22 mouse cellular contexts compared by ENCODE assay signal in the genomic region with DNA sequence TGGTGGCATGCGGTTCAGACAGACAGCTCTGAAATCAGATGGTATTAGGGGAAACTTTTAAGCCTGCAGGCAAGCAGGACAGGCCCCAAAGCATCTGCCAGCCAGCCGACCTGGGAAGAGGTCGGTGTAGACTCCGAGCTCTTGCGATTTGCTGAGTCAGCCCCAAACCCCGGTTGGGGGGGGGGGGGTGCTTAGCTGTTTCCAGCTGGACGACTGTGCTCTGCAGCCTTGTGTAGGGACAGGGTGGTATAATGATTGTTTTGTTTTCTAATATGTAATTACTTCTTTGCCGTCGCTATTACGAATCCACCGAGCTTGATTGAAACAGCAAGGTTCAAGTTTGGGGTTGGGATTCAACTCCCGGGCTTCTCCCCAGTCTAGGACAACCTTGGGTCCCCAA. TPM values are rescaled to one million over a fixed set of nuclear protein-coding genes. Genes with fewer than 3 reads are reported as not detected.
A peak's percentile ranks its signal among the peaks of the same experiment; 100 is the strongest.
DNase-seq lines count a peak whose midpoint lies in the region; ATAC-seq lines count a peak whose summit lies in the region.
"Had no signal": no experiment of that assay in that cellular context is flagged by ENCODE, and none has a peak within 500 bp of the region (broad histone marks: within the 10 kb centered on the region; RNA-seq: fewer than 3 reads in every experiment).

No protein-coding gene starts in this region.

- no peak overlapping the region for H3K4me2 ChIP-seq in limb, embryonic 11.5 days (ENCODE audit: low read depth, severe bottlenecking)
- no peak overlapping the region for H3K4me2 ChIP-seq in neural tube, embryonic 15.5 days
- H3K4me2 ChIP-seq: forebrain, embryonic 13.5 days; heart, embryonic 12.5 days; hindbrain, embryonic 13.5 days had no signal

- H3K27me3 ChIP-seq in limb, embryonic 11.5 days (ENCODE audit: control insufficient read depth, insufficient read depth, low read length) = peaks cover 45% of the 10 kb centered on the region
- peaks cover 77% of the 10 kb centered on the region for H3K27me3 ChIP-seq in limb, embryonic 10.5 days (ENCODE audit: low read depth, poor library complexity, severe bottlenecking)
- H3K27me3 ChIP-seq in neural tube, embryonic 15.5 days (replicated peaks) = peaks cover 56% of the 10 kb centered on the region

- peaks cover 17% of the 10 kb centered on the region for H3K4me1 ChIP-seq in limb, embryonic 11.5 days (ENCODE audit: control insufficient read depth, insufficient read depth, low read length)
- peaks cover 73% of the 10 kb centered on the region for H3K4me1 ChIP-seq in limb, embryonic 10.5 days
- peaks cover 27% of the 10 kb centered on the region for H3K4me1 ChIP-seq in neural tube, embryonic 15.5 days

- no peaks in the 10 kb centered on the region for H3K36me3 ChIP-seq in limb, embryonic 11.5 days (ENCODE audit: control insufficient read depth, insufficient read depth, low read length)
- H3K36me3 ChIP-seq in limb, embryonic 10.5 days = no peaks in the 10 kb centered on the region
- H3K36me3 ChIP-seq in neural tube, embryonic 15.5 days = no peaks in the 10 kb centered on the region
- H3K36me3 ChIP-seq: heart, embryonic 12.5 days; hindbrain, embryonic 13.5 days had no signal

- peak; percentile 33 for DNase-seq in embryo, embryonic 9.5 days (ENCODE audit: extremely low spot score)
- no peak for DNase-seq in embryo, embryonic 10 days (ENCODE audit: low spot score)
- DNase-seq in limb, embryonic 11.5 days (ENCODE audit: low spot score) = peak; percentile 41
- DNase-seq in limb, embryonic 10.5 days (ENCODE audit: low spot score) = no peak
- DNase-seq in neural tube, embryonic 10.5 days (ENCODE audit: extremely low spot score, low spot score) = peak; percentile 24
- DNase-seq in urinary bladder, postnatal 36 days (ENCODE audit: low spot score in 2 of 2) = no peak
- DNase-seq: adrenal gland, postnatal 14 days; B cell, adult 2 months; cerebellum, adult 18-20 months; cerebellum, adult 9-11 months; cerebellum, postnatal 36 days; embryo, embryonic 11 days; forebrain, postnatal 0 days; gastrocnemius, postnatal 14 days; heart, adult 2 months; heart, postnatal 36 days had no signal

- ATAC-seq in limb, embryonic 11.5 days (ENCODE audit: insufficient number of reproducible peaks, low FRiP score, low TSS enrichment, low read depth) = no peak
- ATAC-seq in neural tube, embryonic 15.5 days (ENCODE audit: low FRiP score) = no peak
- ATAC-seq: activated CD4-positive, CD25-positive, alpha-beta regulatory T cell, adult 4 months; CD4-positive, CD25-positive, alpha-beta regulatory T cell, adult 4 months; forebrain, embryonic 13.5 days; forebrain, postnatal 0 days had no signal

- no peak overlapping the region for H3K27ac ChIP-seq in limb, embryonic 11.5 days (replicated peaks; ENCODE audit: low read depth, low read length)
- no peak overlapping the region for H3K27ac ChIP-seq in limb, embryonic 10.5 days
- no peak overlapping the region for H3K27ac ChIP-seq in neural tube, embryonic 15.5 days (replicated peaks)
- H3K27ac ChIP-seq: forebrain, embryonic 13.5 days; heart, adult 2 months; hindbrain, embryonic 13.5 days had no signal

- 5% methylated on average over 12 of the region's 12 CpGs for WGBS in limb, embryonic 11.5 days
- WGBS in limb, embryonic 10.5 days = 4% methylated on average over 12 of the region's 12 CpGs
- WGBS in neural tube, embryonic 15.5 days = 5% methylated on average over 12 of the region's 12 CpGs

- no peak overlapping the region for H3K4me3 ChIP-seq in limb, embryonic 11.5 days (ENCODE audit: low read depth, low read length)
- no peak overlapping the region for H3K4me3 ChIP-seq in limb, embryonic 10.5 days
- H3K4me3 ChIP-seq in neural tube, embryonic 15.5 days (replicated peaks) = no peak overlapping the region
- H3K4me3 ChIP-seq: forebrain, embryonic 13.5 days; heart, adult 2 months; heart, embryonic 12.5 days; hindbrain, embryonic 13.5 days had no signal

- no peaks in the 10 kb centered on the region for H3K9me3 ChIP-seq in limb, embryonic 11.5 days (ENCODE audit: control insufficient read depth, low read length)
- no peaks in the 10 kb centered on the region for H3K9me3 ChIP-seq in limb, embryonic 10.5 days (replicated peaks)
- H3K9me3 ChIP-seq in neural tube, embryonic 15.5 days (replicated peaks) = no peaks in the 10 kb centered on the region
- H3K9me3 ChIP-seq: forebrain, embryonic 13.5 days; heart, embryonic 12.5 days; hindbrain, embryonic 13.5 days had no signal

- no peak overlapping the region for H3K9ac ChIP-seq in limb, embryonic 11.5 days (ENCODE audit: low read length)
- no peak overlapping the region for H3K9ac ChIP-seq in neural tube, embryonic 15.5 days (replicated peaks)
- H3K9ac ChIP-seq: forebrain, embryonic 13.5 days; forebrain, postnatal 0 days; heart, embryonic 12.5 days; hindbrain, embryonic 13.5 days had no signal

RNA-seq across cellular contexts. Expression of gene Tfap2a, which starts 36.5 kb away (rescaled TPM):
- polyA plus RNA-seq in limb, embryonic 11.5 days (2014; fragmentation: Nextera tagmentation; extraction: Ambion mirVana) = 7.2 and 7.3 TPM in 2 replicates
- 6.7 and 6.9 TPM in 2 replicates for polyA plus RNA-seq in limb, embryonic 10.5 days (2016; fragmentation: Nextera tagmentation; extraction: Ambion mirVana)
- 5.5 and 6.5 TPM in 2 replicates for polyA plus RNA-seq in neural tube, embryonic 15.5 days (2015; fragmentation: Nextera tagmentation; extraction: Ambion mirVana)
- polyA plus RNA-seq: activated CD4-positive, CD25-positive, alpha-beta regulatory T cell, adult 4 months had no signal

Comparison
In these comparisons a context has a peak if more than half of its experiments do, and no peak if none do; other contexts are left out.
1. DNase-seq: peak in embryo, embryonic 9.5 days (single experiment), limb, embryonic 11.5 days (single experiment) and neural tube, embryonic 10.5 days (single experiment); none in embryo, embryonic 10 days (single experiment), limb, embryonic 10.5 days (single experiment) and urinary bladder, postnatal 36 days (0 of 2).